Mouse (Mus musculus): Measurements from ENCODE around the gene Ube2l6.
A peak's percentile ranks its signal among the peaks of the same experiment; 100 is the strongest.

DNA sequence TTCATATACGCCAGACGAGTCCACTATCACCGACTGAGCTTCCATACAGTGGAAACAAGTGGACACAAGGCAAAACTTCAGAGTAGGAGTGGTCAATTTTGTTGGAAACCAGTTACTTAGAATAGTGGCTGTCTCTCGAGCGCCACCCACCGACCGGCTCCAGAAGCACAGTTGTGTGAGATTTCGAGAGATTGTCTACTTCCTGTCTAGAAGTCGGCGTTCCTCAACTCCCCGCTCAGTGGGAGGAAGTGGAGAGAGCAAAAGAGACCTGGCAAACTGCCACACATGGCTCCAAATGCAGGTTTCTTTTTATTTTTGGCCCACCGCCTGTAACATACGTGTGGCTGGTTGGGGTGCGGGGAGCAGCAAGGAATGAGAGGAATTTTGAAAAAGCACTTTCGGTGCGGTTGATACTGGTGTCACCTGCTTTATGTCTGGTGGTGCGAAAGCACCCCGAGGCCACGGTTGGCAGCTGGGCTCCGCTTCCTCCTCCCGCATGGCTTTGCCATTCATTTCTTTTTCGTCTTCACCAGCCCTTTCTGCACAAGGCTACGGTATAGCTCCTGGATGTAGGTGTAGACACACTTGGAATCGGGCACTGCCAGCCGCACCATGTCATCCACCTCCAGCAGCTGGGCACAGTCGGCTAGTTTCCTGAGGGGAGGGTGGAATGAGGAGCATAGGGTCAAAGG is 12.4 kb downstream of the Ube2l6 start:
- TF ChIP-seq POLR2A (IDR thresholded peaks at IDR 0.05; ENCODE audit: extremely low read depth, insufficient read depth, low read length) (no peak), CTCF (IDR thresholded peaks at IDR 0.05; ENCODE audit: low read depth, low read length) (peak; percentile 91)
